Mouse (Mus musculus) lung, postnatal 0 days (tissue): ENCODE data around the gene Gm10181.

Experiments
- CTCF ChIP-seq: IDR thresholded peaks from 2 replicates; pipeline ENCODE4 v1.5.1; 2016; ENCODE audit warnings: antibody characterized with exemption, mild to moderate bottlenecking
- EP300 ChIP-seq: IDR thresholded peaks from 2 replicates; pipeline ENCODE4 v1.6.1; 2016; ENCODE audit warnings: antibody characterized with exemption, mild to moderate bottlenecking, control low read depth

DNA sequence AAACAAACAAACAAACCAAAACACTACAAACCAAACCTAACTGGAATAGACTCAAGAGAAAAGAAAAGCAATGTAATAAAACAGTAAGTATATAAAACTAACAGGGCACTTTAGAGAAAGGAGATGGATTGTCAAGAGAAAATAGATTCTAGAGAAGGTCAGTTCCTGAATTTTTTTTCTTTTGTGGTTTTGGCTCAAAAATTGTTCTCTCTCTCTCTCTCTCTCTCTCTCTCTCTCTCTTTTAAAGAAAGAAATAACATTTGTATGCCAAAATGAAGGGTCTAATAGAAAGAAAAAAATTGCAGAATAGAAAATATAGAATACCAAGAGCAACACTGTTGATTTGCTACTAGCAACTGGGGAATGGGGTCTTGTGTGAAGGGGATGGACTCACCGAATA lies 49.7 kb downstream of the Gm10181 start:
- TF ChIP-seq CTCF: no peak
- TF ChIP-seq EP300: no peak
